Mouse (Mus musculus) midbrain, embryonic 14.5 days (tissue): ENCODE data around the gene Gnao1. TPM values are rescaled to one million over a fixed set of nuclear protein-coding genes. Genes with fewer than 3 reads are reported as not detected.

Experiments used
- ATAC-seq: fragments of 200-750 bp; cut with Nextera tagmentation; 2 replicates; pipeline ENCODE4 v1.8.0; 2017; ENCODE audit warnings: moderate number of reproducible peaks, moderate library complexity; ENCODE audit not compliant: low FRiP score, low TSS enrichment
- DNase-seq: peaks from one replicate; pipeline ENCODE4 v3.0.0-alpha.2; 2015
- H3K27ac ChIP-seq: fragments of 300-500 bp; sonication (generic); replicated peaks from 2 replicates; pipeline ENCODE4 v1.5.1; 2014; ENCODE audit warnings: mild to moderate bottlenecking, low read depth, low read length, moderate library complexity
- H3K27me3 ChIP-seq: fragments of 300-500 bp; sonication (generic); 2 replicates; pipeline ENCODE4 v1.6.1; 2014; ENCODE audit warnings: low read length, control low read depth, mixed read lengths; ENCODE audit not compliant: control insufficient read depth, insufficient read depth
- H3K36me3 ChIP-seq: fragments of 300-500 bp; sonication (generic); 2 replicates; pipeline ENCODE4 v1.6.1; 2014; ENCODE audit warnings: low read length, control low read depth; ENCODE audit not compliant: control insufficient read depth, insufficient read depth
- H3K4me1 ChIP-seq: fragments of 300-500 bp; sonication (generic); 2 replicates; pipeline ENCODE4 v1.6.1; 2014; ENCODE audit warnings: mild to moderate bottlenecking, antibody characterized with exemption, low read length, control low read depth; ENCODE audit not compliant: control insufficient read depth, insufficient read depth
- H3K4me2 ChIP-seq: fragments of 300-500 bp; sonication (generic); 2 replicates; pipeline ENCODE4 v1.6.1; 2014; ENCODE audit warnings: mild to moderate bottlenecking, low read length, moderate library complexity
- H3K4me3 ChIP-seq: fragments of 300-500 bp; sonication (generic); replicated peaks from 2 replicates; pipeline ENCODE4 v1.5.1; 2014; ENCODE audit warnings: low read depth, low read length
- H3K9ac ChIP-seq: fragments of 300-500 bp; sonication (generic); replicated peaks from 2 replicates; pipeline ENCODE4 v1.6.1; 2014; ENCODE audit warnings: mild to moderate bottlenecking, low read length, moderate library complexity
- H3K9me3 ChIP-seq: fragments of 300-500 bp; sonication (generic); 2 replicates; pipeline ENCODE4 v1.6.1; 2016; ENCODE audit warnings: low read length, control low read depth, mixed read lengths; ENCODE audit not compliant: control insufficient read depth
- WGBS: fragments of 180-500 bp; shearing (Covaris S2); extraction: QIAGEN DNeasy Blood & Tissue Kit; methylation state at CpG from one replicate; pipeline ENCODE4 v1.1.7; 2014; 5-methylcytosine and 5-hydroxymethylcytosine counted together
- polyA plus RNA-seq: library from polyadenylated mRNA; unstranded; fragments of >200 nt; fragmentation: Nextera tagmentation; extraction: Ambion mirVana; gene quantifications from 2 replicates; pipeline ENCODE4 v1.2.1, GENCODE M21; 2014

Gene Gnao1
- polyA plus RNA-seq, 1 experiment from 2014 or later, result 179 TPM

- Histone ChIP-seq H3K27me3 (no peaks in the 10 kb centered on the region), H3K9ac (no peak overlapping the region), H3K36me3 (no peaks in the 10 kb centered on the region), H3K27ac (no peak overlapping the region), H3K4me1 (peaks cover 9% of the 10 kb centered on the region), H3K4me3 (no peak overlapping the region), H3K9me3 (no peaks in the 10 kb centered on the region), H3K4me2 (no peak overlapping the region)
- ATAC-seq (no peak), DNase-seq (no peak)
- 46% methylated on average over 5 of the region's 5 CpGs for WGBS
Measured at GRCm38 (mm10) chr8:93854676-93855075, 44.9 kb downstream of the Gnao1 start.

- no peak for ATAC-seq
- Histone ChIP-seq H3K9me3 (no peaks in the 10 kb centered on the region), H3K36me3 (no peaks in the 10 kb centered on the region), H3K27me3 (no peaks in the 10 kb centered on the region), H3K4me2 (no peak overlapping the region), H3K4me1 (peaks cover 13% of the 10 kb centered on the region), H3K4me3 (no peak overlapping the region), H3K9ac (no peak overlapping the region), H3K27ac (no peak overlapping the region)
- WGBS, result 88% methylated on average over 4 of the region's 4 CpGs
- DNase-seq, result no peak
Measured at GRCm38 (mm10) chr8:93855272-93855671, 45.5 kb downstream of the Gnao1 start.

- Histone ChIP-seq H3K36me3 (0 out of 2 replicates have a peak, but pooled peaks cover 2% of the 10 kb centered on the region), H3K27me3 (no peaks in the 10 kb centered on the region), H3K4me3 (no peak overlapping the region), H3K4me1 (peaks cover 22% of the 10 kb centered on the region), H3K9ac (no peak overlapping the region), H3K27ac (no peak overlapping the region), H3K9me3 (no peaks in the 10 kb centered on the region), H3K4me2 (no peak overlapping the region)
- ATAC-seq, result no peak
- WGBS, result 90% methylated on average over 4 of the region's 4 CpGs
- no peak for DNase-seq
Measured at GRCm38 (mm10) chr8:93857144-93857543, 47.4 kb downstream of the Gnao1 start.

GRCm38 (mm10) chr8:93858286-93858685, 48.5 kb downstream of the Gnao1 start:
- no peak overlapping the region for H3K27ac ChIP-seq
- no peak for DNase-seq
- H3K36me3 ChIP-seq, result 0 out of 2 replicates have a peak, but pooled peaks cover 2% of the 10 kb centered on the region
- H3K4me1 ChIP-seq, result peaks cover 22% of the 10 kb centered on the region
- no peak overlapping the region for H3K9ac ChIP-seq
- H3K4me3 ChIP-seq, result no peak overlapping the region
- WGBS, result 84% methylated on average over 1 of the region's 1 CpGs
- ATAC-seq, result no peak
- H3K9me3 ChIP-seq, result no peaks in the 10 kb centered on the region
- H3K27me3 ChIP-seq, result no peaks in the 10 kb centered on the region
- H3K4me2 ChIP-seq, result no peak overlapping the region

- H3K9me3 ChIP-seq, result no peaks in the 10 kb centered on the region
- no peak overlapping the region for H3K9ac ChIP-seq
- H3K27me3 ChIP-seq, result no peaks in the 10 kb centered on the region
- DNase-seq (no peak), ATAC-seq (no peak)
- no peak overlapping the region for H3K4me3 ChIP-seq
- peaks cover 15% of the 10 kb centered on the region for H3K4me1 ChIP-seq
- 25% methylated on average over 4 of the region's 4 CpGs for WGBS
- H3K27ac ChIP-seq, result 0 out of 2 replicates have a peak overlapping the region, but pooled peaks have one; percentile 0
- H3K36me3 ChIP-seq, result 0 out of 2 replicates have a peak, but pooled peaks cover 2% of the 10 kb centered on the region
- no peak overlapping the region for H3K4me2 ChIP-seq
Measured at GRCm38 (mm10) chr8:93860020-93860419, 50.3 kb downstream of the Gnao1 start.

- Histone ChIP-seq H3K27me3 (no peaks in the 10 kb centered on the region), H3K36me3 (peaks cover 7% of the 10 kb centered on the region; the same call in 1 of the 2 replicates), H3K4me2 (no peak overlapping the region), H3K4me1 (peaks cover 14% of the 10 kb centered on the region; the same call in 1 of the 2 replicates), H3K27ac (no peak overlapping the region), H3K9me3 (no peaks in the 10 kb centered on the region), H3K4me3 (no peak overlapping the region), H3K9ac (no peak overlapping the region)
- WGBS, result 73% methylated on average over 7 of the region's 7 CpGs
- ATAC-seq, result no peak
- DNase-seq, result no peak
Measured at GRCm38 (mm10) chr8:93864064-93864463, 54.3 kb downstream of the Gnao1 start.

- no peak overlapping the region for H3K27ac ChIP-seq
- H3K4me1 ChIP-seq, result 0 out of 2 replicates have a peak, but pooled peaks cover 7% of the 10 kb centered on the region
- H3K9me3 ChIP-seq, result no peaks in the 10 kb centered on the region
- H3K9ac ChIP-seq, result no peak overlapping the region
- H3K27me3 ChIP-seq, result no peaks in the 10 kb centered on the region
- ATAC-seq, result no peak
- 84% methylated on average over 7 of the region's 7 CpGs for WGBS
- no peak overlapping the region for H3K4me3 ChIP-seq
- H3K36me3 ChIP-seq, result peaks cover 7% of the 10 kb centered on the region; the same call in 1 of the 2 replicates
- DNase-seq, result no peak
- H3K4me2 ChIP-seq, result no peak overlapping the region
Measured at GRCm38 (mm10) chr8:93866271-93866670, 56.5 kb downstream of the Gnao1 start.

GRCm38 (mm10) chr8:93868486-93869221, 58.9 kb downstream of the Gnao1 start:
- no peaks in the 10 kb centered on the region for H3K9me3 ChIP-seq
- H3K9ac ChIP-seq, result no peak overlapping the region
- peaks cover 4% of the 10 kb centered on the region; the same call in 1 of the 2 replicates for H3K36me3 ChIP-seq
- no peaks in the 10 kb centered on the region for H3K27me3 ChIP-seq
- ATAC-seq, result no peak
- H3K27ac ChIP-seq, result no peak overlapping the region
- no peak overlapping the region for H3K4me2 ChIP-seq
- 88% methylated on average over 5 of the region's 5 CpGs for WGBS
- DNase-seq, result no peak
- H3K4me1 ChIP-seq, result no peaks in the 10 kb centered on the region
- H3K4me3 ChIP-seq, result no peak overlapping the region

GRCm38 (mm10) chr8:93871275-93871674, 61.5 kb downstream of the Gnao1 start:
- Histone ChIP-seq H3K9me3 (no peaks in the 10 kb centered on the region), H3K36me3 (peaks cover 4% of the 10 kb centered on the region; the same call in 1 of the 2 replicates), H3K9ac (no peak overlapping the region), H3K27ac (no peak overlapping the region), H3K4me3 (no peak overlapping the region), H3K27me3 (no peaks in the 10 kb centered on the region), H3K4me2 (no peak overlapping the region), H3K4me1 (no peaks in the 10 kb centered on the region)
- ATAC-seq (no peak), DNase-seq (no peak)
- WGBS, result 90% methylated on average over 5 of the region's 5 CpGs
